Mouse (Mus musculus) ovary, adult 2 months (tissue): ENCODE measurements around the gene Kmt5c. TPM values are rescaled to one million over a fixed set of nuclear protein-coding genes. Genes with fewer than 3 reads are reported as not detected.

ENCODE experiments used
- polyA plus RNA-seq: library from polyadenylated mRNA; depleted of rRNA; stranded (reverse); fragments of >200 nt; gene quantifications from 2 replicates; pipeline ENCODE4 v1.2.3, GENCODE M21; 2012; rRNA removed

Gene Kmt5c
- 189 and 218 TPM in 2 replicates for polyA plus RNA-seq

GRCm38 (mm10) chr7:4739544-4740275 lies at the start of gene Kmt5c:
TSS of gene Kmt5c (plus strand) at chr7:4740115.

GRCm38 (mm10) chr7:4690387-4690786 lies 49.5 kb upstream of the Kmt5c start, which contains the start of gene Brsk1:
TSS of gene Brsk1 (plus strand) at chr7:4690604.

GRCm38 (mm10) chr7:4725169-4725568 lies 14.7 kb upstream of the Kmt5c start, which contains the start of gene Tmem150b:
TSS of gene Tmem150b (minus strand) at chr7:4725249.

GRCm38 (mm10) chr7:4752821-4753570 lies 13.1 kb downstream of the Kmt5c start, which contains the start of gene Cox6b2:
TSS of gene Cox6b2 (minus strand) at chr7:4753094.

GRCm38 (mm10) chr7:4771202-4771601 lies 31.3 kb downstream of the Kmt5c start, which contains the start of gene Fam71e2:
TSS of gene Fam71e2 (minus strand) at chr7:4771302.

GRCm38 (mm10) chr7:4782759-4783158 lies 42.8 kb downstream of the Kmt5c start, which contains the start of the genes Il11 and Tmem190:
TSS of gene Il11 (minus strand) at chr7:4782859.
TSS of gene Tmem190 (plus strand) at chr7:4782937.

GRCm38 (mm10) chr7:4789436-4789935 lies 49.6 kb downstream of the Kmt5c start, which contains the start of gene Tmem238:
TSS of gene Tmem238 (minus strand) at chr7:4789656.

GRCm38 (mm10) chr7:4792278-4793212 lies 52.6 kb downstream of the Kmt5c start, which contains the start of gene Rpl28:
TSS of gene Rpl28 (plus strand) at chr7:4792874.

Other genes starting within 250 kb of the Kmt5c start
- 96.9 and 134 TPM in 2 replicates for gene Ppp1r12c, start 238.4 kb upstream of the Kmt5c start, polyA plus RNA-seq
- gene Tnnt1, start 223.7 kb upstream of the Kmt5c start, polyA plus RNA-seq: 1.5 and 2.1 TPM in 2 replicates
- 215 and 244 TPM in 2 replicates for gene Tnni3, start 215.9 kb upstream of the Kmt5c start, polyA plus RNA-seq
- 13.4 and 14.9 TPM in 2 replicates for gene Dnaaf3, start 207.7 kb upstream of the Kmt5c start, polyA plus RNA-seq
- gene Syt5, start 192.6 kb upstream of the Kmt5c start, polyA plus RNA-seq: 6.4 and 7.0 TPM in 2 replicates
- 0.18 and 0.23 TPM in 2 replicates for gene Ptprh, start 136.1 kb upstream of the Kmt5c start, polyA plus RNA-seq
- 14.0 and 15.4 TPM in 2 replicates for gene Tmem86b, start 108.7 kb upstream of the Kmt5c start, polyA plus RNA-seq
- gene Ppp6r1, start 81.1 kb upstream of the Kmt5c start, polyA plus RNA-seq: 124 and 125 TPM in 2 replicates
- 85.5 and 91.1 TPM in 2 replicates for gene Hspbp1, start 55.0 kb upstream of the Kmt5c start, polyA plus RNA-seq
- 12.9 and 13.8 TPM in 2 replicates for gene Brsk1, start 49.5 kb upstream of the Kmt5c start, polyA plus RNA-seq
- gene Tmem150b, start 14.9 kb upstream of the Kmt5c start, polyA plus RNA-seq: 0.82 and 0.95 TPM in 2 replicates
- gene Cox6b2, start 13.0 kb downstream of the Kmt5c start, polyA plus RNA-seq: 26.8 and 59.2 TPM in 2 replicates
- gene Fam71e2, start 31.2 kb downstream of the Kmt5c start, polyA plus RNA-seq: 0.05 and 0.06 TPM in 2 replicates
- gene Il11, start 42.7 kb downstream of the Kmt5c start, polyA plus RNA-seq: 1.1 and 1.2 TPM in 2 replicates
- gene Tmem190, start 42.8 kb downstream of the Kmt5c start, polyA plus RNA-seq: not detected in 2 replicates
- 88.3 and 125 TPM in 2 replicates for gene Tmem238, start 49.5 kb downstream of the Kmt5c start, polyA plus RNA-seq
- 545 and 557 TPM in 2 replicates for gene Rpl28, start 52.8 kb downstream of the Kmt5c start, polyA plus RNA-seq
- gene Ube2s, start 72.5 kb downstream of the Kmt5c start, polyA plus RNA-seq: 228 and 308 TPM in 2 replicates
- gene Shisa7, start 104.6 kb downstream of the Kmt5c start, polyA plus RNA-seq: 2.5 and 3.9 TPM in 2 replicates
- gene Isoc2b, start 130.1 kb downstream of the Kmt5c start, polyA plus RNA-seq: 28.1 and 35.4 TPM in 2 replicates
- gene Isoc2a, start 137.0 kb downstream of the Kmt5c start, polyA plus RNA-seq: 23.7 and 25.1 TPM in 2 replicates
- gene Gm36210, start 166.4 kb downstream of the Kmt5c start, polyA plus RNA-seq: 0.44 and 0.48 TPM in 2 replicates
- 37.7 and 42.3 TPM in 2 replicates for gene Zfp628, start 175.1 kb downstream of the Kmt5c start, polyA plus RNA-seq
- gene Nat14, start 181.9 kb downstream of the Kmt5c start, polyA plus RNA-seq: 13.2 and 17.2 TPM in 2 replicates
- gene Ssc5d, start 185.7 kb downstream of the Kmt5c start, polyA plus RNA-seq: 13.3 and 16.0 TPM in 2 replicates
- 1.1 and 1.2 TPM in 2 replicates for gene Sbk2, start 224.3 kb downstream of the Kmt5c start, polyA plus RNA-seq
- gene Sbk3, start 231.1 kb downstream of the Kmt5c start, polyA plus RNA-seq: 0.76 and 1.1 TPM in 2 replicates